Mouse (Mus musculus) urinary bladder, postnatal 10 days (tissue): ENCODE results near the gene H2afv.

Source experiments
- DNase-seq: peaks from one replicate; pipeline ENCODE4 v3.0.0; 2022; ENCODE audit warnings: low spot score

The H2afv gene

GRCm38 (mm10) chr11:6388726-6389413 lies 55.4 kb downstream of the H2afv start, which contains the start of gene Zmiz2:
Gene Zmiz2 (plus strand): TSS chr11:6389074.
- peak; percentile 87 for DNase-seq

GRCm38 (mm10) chr11:6388126-6388725 lies 56.0 kb downstream of the H2afv start:
- DNase-seq, result no peak

GRCm38 (mm10) chr11:6380916-6381315 lies 63.3 kb downstream of the H2afv start:
- no peak for DNase-seq
